Mouse (Mus musculus) layer of hippocampus, postnatal 14 days (tissue): ENCODE data around the gene Fam169a. TPM values are rescaled to one million over a fixed set of nuclear protein-coding genes. Genes with fewer than 3 reads are reported as not detected.
A peak's percentile ranks its signal among the peaks of the same experiment; 100 is the strongest.
"Not testable (repeated sequence)": the region's sequence is repeated elsewhere in the genome, so short reads cannot be mapped to it uniquely, and the experiment has no call there.

Experiments used
- DNase-seq, 2 experiments: peaks; one replicate each; pipeline ENCODE4 v3.0.0; 2021 to 2022; ENCODE audit warnings: low spot score in 2 of 2, mixed read lengths in 1 of 2
- long read RNA-seq, 2 experiments: library from polyadenylated mRNA; stranded (forward); transcript quantifications; one replicate each; pipeline ENCODE4 v2.0.0; 2021
- total RNA-seq, 2 experiments: library from RNA; stranded (reverse); gene quantifications; 2 replicates each; pipeline ENCODE4 v1.2.3; 2021

Gene Fam169a
- total RNA-seq, result 10 to 100 TPM; 35.6 to 37.5 TPM
- long read RNA-seq, experiment 1, full-length matches to known transcripts, result 25 of 52 reads
- long read RNA-seq, experiment 1, partial matches to known transcripts, result 9 of 52 reads
- long read RNA-seq, experiment 1, other reads (novel, unspliced or antisense), result 18 of 52 reads
- long read RNA-seq, experiment 2, full-length matches to known transcripts, result 32 of 50 reads
- long read RNA-seq, experiment 2, partial matches to known transcripts, result 4 of 50 reads
- long read RNA-seq, experiment 2, other reads (novel, unspliced or antisense), result 14 of 50 reads

- no peak for DNase-seq
Observed at GRCm38 (mm10) chr13:97066649-97067550, at the start of gene Fam169a. Fam169a (plus strand) TSS chr13:97067286.

GRCm38 (mm10) chr13:97017711-97018110, 49.4 kb upstream of the Fam169a start:
- DNase-seq, result no peak

GRCm38 (mm10) chr13:97020122-97020521, 47.0 kb upstream of the Fam169a start:
- DNase-seq, result no peak

GRCm38 (mm10) chr13:97021906-97022305, 45.2 kb upstream of the Fam169a start:
- DNase-seq, result no peak

GRCm38 (mm10) chr13:97030075-97030474, 37.0 kb upstream of the Fam169a start:
- DNase-seq, result no peak

GRCm38 (mm10) chr13:97034262-97034661, 32.8 kb upstream of the Fam169a start, which contains the start of gene 1700029F12Rik:
1700029F12Rik (minus strand) TSS chr13:97034362.
- DNase-seq, result no peak

GRCm38 (mm10) chr13:97051158-97051557, 15.9 kb upstream of the Fam169a start:
- DNase-seq, result peak; percentile 27 to 55

- DNase-seq, result peak; percentile 78 to 81
Observed at GRCm38 (mm10) chr13:97052667-97053066, 14.4 kb upstream of the Fam169a start.

GRCm38 (mm10) chr13:97053844-97054243, 13.2 kb upstream of the Fam169a start:
- DNase-seq, result no peak

- no peak for DNase-seq
Observed at GRCm38 (mm10) chr13:97057817-97058216, 9.3 kb upstream of the Fam169a start.

- no peak for DNase-seq
Observed at GRCm38 (mm10) chr13:97059746-97060145, 7.3 kb upstream of the Fam169a start.

GRCm38 (mm10) chr13:97060331-97060730, 6.8 kb upstream of the Fam169a start:
- DNase-seq, result no peak

- DNase-seq, result no peak
Observed at GRCm38 (mm10) chr13:97062151-97062550, 4.9 kb upstream of the Fam169a start.

GRCm38 (mm10) chr13:97063431-97063830, 3.7 kb upstream of the Fam169a start:
- no peak for DNase-seq

- DNase-seq, result no peak
Observed at GRCm38 (mm10) chr13:97064413-97064812, 2.7 kb upstream of the Fam169a start.

- not testable (repeated sequence) for DNase-seq
Observed at GRCm38 (mm10) chr13:97064844-97065621, 2.1 kb upstream of the Fam169a start.

- no peak for DNase-seq
Observed at GRCm38 (mm10) chr13:97067691-97068090, 605 bp downstream of the Fam169a start.

- no peak for DNase-seq
Observed at GRCm38 (mm10) chr13:97068151-97068550, 1.1 kb downstream of the Fam169a start.

- DNase-seq, result peak; percentile 11 to 34
Observed at GRCm38 (mm10) chr13:97070931-97071625, 4.0 kb downstream of the Fam169a start.

GRCm38 (mm10) chr13:97071626-97072241, 4.6 kb downstream of the Fam169a start:
- peak; percentile 13 to 54 for DNase-seq
